Mouse (Mus musculus) erythroblast, embryonic 14.5 days (primary cell): ENCODE measurements at regions not wholly inside any gene's neighbourhood (a gene's known extent, or its start where the extent isn't known, plus 50 kb on each side); places are given as distances from the start of the nearest gene placed in this dataset.

ENCODE experiments used
- GATA1 ChIP-seq: IDR thresholded peaks from 2 replicates; pipeline ENCODE4 v1.6.1; 2012; ENCODE audit warnings: low read length, inconsistent platforms, mixed read lengths
- TAL1 ChIP-seq: IDR thresholded peaks from 3 replicates; pipeline ENCODE4 v1.6.1; 2012; ENCODE audit warnings: low read length, inconsistent platforms, mixed read lengths

DNA sequence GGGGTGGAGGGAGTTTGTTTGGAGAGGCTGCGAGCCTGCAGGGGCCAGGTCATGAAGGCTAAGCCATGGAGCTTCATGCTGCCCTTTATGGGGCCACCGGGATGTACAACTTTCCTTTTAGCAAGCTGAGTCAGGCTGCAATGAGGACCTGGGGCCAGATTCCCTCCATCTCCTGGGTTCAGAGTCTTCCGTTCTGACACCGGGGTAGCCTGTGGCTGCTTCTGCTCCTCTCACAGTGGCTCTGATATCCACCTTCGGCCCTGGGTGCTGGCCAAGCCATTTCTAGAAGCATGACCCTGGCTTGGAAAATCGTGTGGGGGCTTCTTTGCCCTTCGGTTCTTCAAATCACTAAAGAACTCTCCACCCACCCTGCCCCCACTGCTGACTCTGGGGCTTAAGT, 115.4 kb upstream of the Sdk1 start:
- TF ChIP-seq TAL1 = no peak
- TF ChIP-seq GATA1 = no peak
